Mouse (Mus musculus): ENCODE results near the gene Tmc4. TPM values are rescaled to one million over a fixed set of nuclear protein-coding genes. Genes with fewer than 3 reads are reported as not detected.

The Tmc4 gene
- total RNA-seq, 2 experiments from 2014 or later, result 11.0 to 12.9 TPM

DNA sequence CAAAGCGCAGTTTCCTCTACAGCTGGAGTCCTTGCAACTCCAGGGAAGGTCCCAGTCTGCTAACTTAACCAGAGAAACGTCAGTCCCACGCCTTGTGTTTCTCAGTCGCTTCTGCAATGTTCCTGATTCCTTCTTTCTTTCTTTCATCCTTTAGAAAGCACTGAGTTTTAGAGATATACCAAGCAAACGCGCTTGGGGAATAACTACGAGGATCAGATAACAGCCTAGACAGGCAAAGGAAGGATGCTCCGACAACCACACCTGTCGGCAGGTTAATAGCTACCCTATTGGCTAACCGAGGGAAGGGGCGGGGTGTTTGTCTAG, 33.0 kb downstream of the Tmc4 start:
- peak in 1 of 2 experiments; percentile 81 for DNase-seq (ENCODE audit: low spot score in 2 of 2)

DNA sequence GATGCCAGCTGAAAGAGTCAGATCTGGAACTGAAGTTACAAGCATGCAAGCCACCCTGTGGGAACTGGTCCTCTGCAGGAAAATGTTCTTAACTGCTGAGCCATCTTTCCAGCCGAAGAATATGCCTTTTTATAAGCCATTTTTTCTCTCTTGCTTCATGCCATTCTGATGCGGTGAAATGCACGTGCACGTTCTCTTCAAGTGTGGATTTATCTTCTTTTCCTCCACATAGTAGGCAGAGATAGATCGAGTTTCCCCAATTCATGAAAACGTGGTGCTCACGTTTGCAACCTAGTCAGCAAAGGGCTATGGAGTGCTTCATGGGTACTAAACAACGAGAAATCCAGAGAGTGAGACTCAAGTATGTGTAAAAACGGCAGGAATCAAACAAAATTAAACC, 33.5 kb downstream of the Tmc4 start:
- no peak for DNase-seq (ENCODE audit: low spot score in 2 of 2)

GRCm38 (mm10) chr7:3643412-3643811, 33.9 kb downstream of the Tmc4 start:
- no peak for DNase-seq (ENCODE audit: low spot score in 2 of 2)

- DNase-seq (ENCODE audit: low spot score in 2 of 2), result no peak
These were observed 46.9 kb downstream of the Tmc4 start for GRCm38 (mm10) chr7:3630478-3630815.

DNA sequence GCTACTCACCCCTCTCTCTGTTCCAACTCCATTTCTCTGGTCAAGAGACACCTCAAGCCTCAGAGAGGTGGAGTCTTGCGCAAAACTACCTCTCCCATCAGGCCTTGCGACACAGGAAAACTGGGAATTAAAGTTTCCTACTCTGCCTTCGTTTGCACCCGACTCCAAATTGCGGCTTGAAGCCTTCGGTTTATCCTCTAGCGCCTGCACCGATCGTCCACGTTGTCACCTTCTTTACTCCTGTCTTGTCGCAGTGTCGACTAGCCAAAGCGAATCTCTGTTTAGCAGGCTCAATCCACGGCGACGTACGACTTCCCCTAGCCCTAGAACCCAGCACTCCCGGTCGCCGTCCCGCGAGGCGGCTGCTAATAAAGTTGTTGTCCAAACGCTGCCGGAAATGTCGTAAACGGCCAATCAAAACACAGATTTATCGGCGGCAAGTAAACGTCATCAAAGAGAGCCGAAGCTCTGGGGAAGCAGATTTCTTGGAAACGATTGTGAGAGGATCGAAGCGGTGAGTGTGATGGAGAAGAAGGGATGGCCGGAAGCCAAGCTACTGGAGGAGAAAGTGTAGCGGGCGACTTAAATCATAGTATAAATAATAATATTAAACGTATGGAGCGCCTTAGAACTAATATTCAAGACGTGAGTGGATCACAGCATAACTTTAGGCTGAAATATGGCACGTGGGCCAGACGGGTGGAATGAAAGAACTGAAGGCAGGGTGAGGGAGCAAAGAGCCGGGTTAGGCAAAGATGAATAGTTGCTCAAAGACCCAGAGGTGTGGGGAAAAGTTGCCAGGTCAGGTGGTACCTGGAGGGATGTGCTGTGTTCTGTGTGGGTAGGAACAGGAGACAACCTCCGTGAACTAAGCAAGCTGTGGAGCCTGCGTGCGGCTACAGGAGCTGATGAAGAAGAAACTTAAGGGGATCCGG, 47.5 kb downstream of the Tmc4 start, which contains the start of the genes Tfpt and Prpf31:
Gene Tfpt, minus strand, starts transcription at position 387 of the 935 bp plus-strand sequence.
Gene Prpf31, plus strand, starts transcription at position 443 of the 935 bp plus-strand sequence.
- peak; percentile 84 to 91 for DNase-seq (ENCODE audit: low spot score in 2 of 2)

DNA sequence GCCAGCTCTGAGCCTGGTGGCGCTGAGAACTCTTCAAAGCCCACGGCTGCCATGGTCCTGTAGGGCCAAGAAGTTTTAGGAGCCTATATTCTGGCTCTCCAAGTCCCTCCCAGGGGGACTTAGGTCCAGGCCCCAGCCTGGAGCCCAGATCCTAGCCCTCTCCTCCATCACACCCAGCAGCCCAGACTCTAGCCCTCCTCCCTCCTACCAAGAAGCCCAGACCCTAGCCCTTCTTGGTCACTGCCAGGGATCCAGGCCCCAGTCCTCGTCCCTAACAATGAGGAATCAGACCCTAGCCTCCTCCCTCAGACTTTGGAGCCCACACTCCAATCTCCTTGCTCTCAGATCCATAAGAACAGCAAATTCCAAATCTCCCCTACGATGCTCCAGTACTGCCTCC, 48.3 kb downstream of the Tmc4 start:
- DNase-seq (ENCODE audit: low spot score in 2 of 2), result no peak

DNA sequence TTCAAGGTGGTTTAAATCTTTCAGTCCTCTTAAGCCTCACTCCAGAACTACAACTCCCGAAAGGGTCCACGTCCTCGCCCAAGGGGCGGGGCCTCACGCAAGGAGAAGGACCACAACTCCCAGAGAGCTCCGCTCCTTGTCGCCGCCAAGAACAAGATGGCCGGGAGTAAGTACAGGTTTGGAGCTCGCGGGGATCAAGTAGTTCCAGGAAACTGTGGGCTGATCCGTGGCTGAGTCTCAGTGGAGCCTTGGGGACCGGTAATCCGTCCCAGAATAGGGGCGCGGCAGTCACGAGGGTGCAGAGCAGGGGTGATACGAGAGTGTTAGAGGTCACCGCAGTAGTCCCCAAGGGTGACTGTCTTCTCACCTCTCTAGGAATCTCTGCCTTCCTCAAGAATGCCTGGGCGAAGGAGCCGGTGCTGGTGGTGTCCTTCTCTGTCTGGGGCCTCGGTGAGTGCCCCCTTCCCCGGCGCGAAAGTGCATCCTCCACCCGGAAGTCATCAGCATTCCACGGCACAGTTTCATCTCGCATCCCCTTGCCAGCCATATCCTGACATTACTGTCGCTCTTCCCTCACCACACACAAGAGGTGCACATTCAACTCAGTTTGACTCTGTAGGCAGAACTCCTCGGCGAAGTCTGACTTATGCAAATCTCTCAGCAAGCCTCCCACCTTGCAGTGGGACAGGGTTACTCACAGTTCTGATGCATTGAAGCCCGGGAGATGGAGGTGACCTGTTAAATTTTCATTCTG, 59.9 kb downstream of the Tmc4 start, which contains the start of gene Ndufa3:
Gene Ndufa3, plus strand, starts transcription at position 132 of the 754 bp plus-strand sequence.
- peak; percentile 74 to 76 for DNase-seq (ENCODE audit: low spot score in 2 of 2)

- DNase-seq (ENCODE audit: low spot score in 2 of 2), result no peak
These were observed 60.7 kb downstream of the Tmc4 start for GRCm38 (mm10) chr7:3616389-3617241.

- no peak for DNase-seq (ENCODE audit: low spot score in 2 of 2)
These were observed 61.3 kb downstream of the Tmc4 start, which contains the start of gene Oscar for GRCm38 (mm10) chr7:3616057-3616388. Gene Oscar (minus strand): TSS chr7:3616157.

Small RNA genes within 50 kb of the gene (microRNA-seq; reads per million reads assigned to microRNA genes)
- 4.3 to 6.1 reads per million in 2 experiments for gene Mir3572 (ENCODE audit: borderline number of aligned reads in 2 of 2)

Other genes starting within 250 kb of the Tmc4 start
- gene Tarm1, start 174.9 kb downstream of the Tmc4 start, total RNA-seq (2021), result 1 to 10 TPM in 1 of 2 experiments, under 1 TPM in 1; 0.70 to 1.7 TPM
- gene Oscar, start 61.4 kb downstream of the Tmc4 start, total RNA-seq (2021), result under 1 TPM; 0.22 to 0.30 TPM
- gene Ndufa3, start 60.2 kb downstream of the Tmc4 start, total RNA-seq (2021), result 100 to 1,000 TPM; 743 to 913 TPM
- gene Tfpt, start 47.6 kb downstream of the Tmc4 start, total RNA-seq (2021), result 10 to 100 TPM; 19.0 to 27.7 TPM
- gene Prpf31, start 47.6 kb downstream of the Tmc4 start, total RNA-seq (2021), result 10 to 100 TPM; 34.4 to 37.6 TPM
- 10 to 100 TPM; 52.8 to 53.6 TPM for gene Cnot3, start 32.3 kb downstream of the Tmc4 start, total RNA-seq (2021)
- gene Leng1, start 11.7 kb downstream of the Tmc4 start, total RNA-seq (2021), result 10 to 100 TPM; 14.0 to 14.2 TPM
- gene Tsen34, start 15.3 kb upstream of the Tmc4 start, total RNA-seq (2021), result 100 to 1,000 TPM in 1 of 2 experiments, 10 to 100 TPM in 1; 87.7 to 105 TPM
- gene Mboat7, start 16.0 kb upstream of the Tmc4 start, total RNA-seq (2021), result 10 to 100 TPM; 61.3 to 82.9 TPM
- 100 to 1,000 TPM; 858 to 933 TPM for gene Rps9, start 26.4 kb upstream of the Tmc4 start, total RNA-seq (2021)
- 1 to 10 TPM; 3.0 to 5.6 TPM for gene Pirb, start 42.8 kb upstream of the Tmc4 start, total RNA-seq (2021)
- under 1 TPM; 0.43 to 0.58 TPM for gene Gm15448, start 148.1 kb upstream of the Tmc4 start, total RNA-seq (2021)
- 1 to 10 TPM in 1 of 2 experiments, under 1 TPM in 1; 0.46 to 1.1 TPM for gene Pira2, start 167.5 kb upstream of the Tmc4 start, total RNA-seq (2021)
- gene Gm14548, start 220.6 kb upstream of the Tmc4 start, total RNA-seq (2021), result not detected
- gene Lilra6, start 237.9 kb upstream of the Tmc4 start, total RNA-seq (2021), result under 1 TPM; 0.17 to 0.38 TPM